Mouse (Mus musculus) kidney, embryonic 15.5 days (tissue): ENCODE data around the gene Tm6sf2. TPM values are rescaled to one million over a fixed set of nuclear protein-coding genes. Genes with fewer than 3 reads are reported as not detected.

ENCODE experiments used
- ATAC-seq: fragments of 200-750 bp; cut with Nextera tagmentation; replicated peaks from 2 replicates; pipeline ENCODE4 v1.8.0; 2017; ENCODE audit warnings: moderate TSS enrichment; ENCODE audit not compliant: low FRiP score
- H3K27ac ChIP-seq: fragments of 300-500 bp; sonication (generic); 2 replicates; pipeline ENCODE4 v1.5.1; 2015; ENCODE audit warnings: mild to moderate bottlenecking, inconsistent platforms
- H3K27me3 ChIP-seq: fragments of 300-500 bp; sonication (generic); 2 replicates; pipeline ENCODE4 v1.6.1; 2015; ENCODE audit warnings: inconsistent platforms
- H3K36me3 ChIP-seq: fragments of 300-500 bp; sonication (generic); 2 replicates; pipeline ENCODE4 v1.6.1; 2015; ENCODE audit warnings: inconsistent platforms
- H3K4me1 ChIP-seq: fragments of 300-500 bp; sonication (generic); 2 replicates; pipeline ENCODE4 v1.6.1; 2015; ENCODE audit warnings: inconsistent platforms
- H3K4me2 ChIP-seq: fragments of 300-500 bp; sonication (generic); 2 replicates; pipeline ENCODE4 v1.6.1; 2015; ENCODE audit warnings: moderate library complexity, mild to moderate bottlenecking, inconsistent platforms
- H3K4me3 ChIP-seq: fragments of 300-500 bp; sonication (generic); replicated peaks from 2 replicates; pipeline ENCODE4 v1.5.1; 2015; ENCODE audit warnings: mild to moderate bottlenecking, inconsistent platforms
- H3K9ac ChIP-seq: fragments of 300-500 bp; sonication (generic); 2 replicates; pipeline ENCODE4 v1.6.1; 2015; ENCODE audit warnings: mild to moderate bottlenecking, inconsistent platforms
- H3K9me3 ChIP-seq: fragments of 300-500 bp; sonication (generic); replicated peaks from 2 replicates; pipeline ENCODE4 v1.6.1; 2016; ENCODE audit warnings: inconsistent platforms
- WGBS: fragments of 180-500 bp; shearing (Covaris S2); methylation state at CpG from one replicate; pipeline ENCODE4 v1.1.7; 2015; ENCODE audit warnings: mixed read lengths; 5-methylcytosine and 5-hydroxymethylcytosine counted together
- polyA plus RNA-seq: library from polyadenylated mRNA; unstranded; fragments of >200 nt; fragmentation: Nextera tagmentation; extraction: Ambion mirVana; gene quantifications from 2 replicates; pipeline ENCODE4 v1.2.1, GENCODE M21; 2015

Tm6sf2 gene
- polyA plus RNA-seq, 1 experiment from 2014 or later, result 1.0 TPM

DNA sequence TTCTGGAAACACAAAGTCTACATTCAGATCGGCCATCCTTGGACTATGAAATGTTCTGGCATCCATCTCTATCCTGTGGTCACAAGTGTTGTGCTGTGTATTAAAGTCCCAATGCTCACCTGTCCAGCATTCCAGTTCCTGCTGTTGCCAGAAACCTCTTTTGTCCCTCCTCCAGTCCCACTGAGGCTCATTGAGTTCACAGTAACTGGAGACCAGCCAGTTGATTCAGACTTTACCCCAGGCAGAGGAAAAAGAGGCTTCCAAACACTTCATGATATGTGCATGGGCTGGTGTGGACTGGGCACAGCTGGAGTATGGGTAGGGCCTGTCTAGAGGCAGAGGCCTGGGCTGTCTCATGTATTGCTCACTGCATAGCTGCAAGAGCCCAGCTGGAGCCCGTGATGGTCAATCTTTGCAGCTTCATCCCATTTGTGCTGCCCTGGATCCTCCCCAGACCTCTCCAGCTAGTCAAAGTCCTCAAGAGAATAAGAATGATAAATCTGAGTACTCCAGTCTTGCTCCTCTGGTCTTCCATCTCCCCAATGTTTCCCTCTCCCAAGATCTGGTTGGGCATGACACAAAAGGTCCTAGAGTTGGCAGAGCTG is 786 bp upstream of the Tm6sf2 start:
- H3K36me3 ChIP-seq, result peaks cover 52% of the 10 kb centered on the region
- H3K27me3 ChIP-seq, result no peaks in the 10 kb centered on the region
- ATAC-seq, result no peak
- H3K9me3 ChIP-seq, result no peaks in the 10 kb centered on the region
- no peak overlapping the region for H3K9ac ChIP-seq
- no peak overlapping the region for H3K27ac ChIP-seq
- no peak overlapping the region for H3K4me2 ChIP-seq
- peaks cover 12% of the 10 kb centered on the region for H3K4me1 ChIP-seq
- WGBS, result 77% methylated on average over 2 of the region's 2 CpGs
- no peak overlapping the region for H3K4me3 ChIP-seq

DNA sequence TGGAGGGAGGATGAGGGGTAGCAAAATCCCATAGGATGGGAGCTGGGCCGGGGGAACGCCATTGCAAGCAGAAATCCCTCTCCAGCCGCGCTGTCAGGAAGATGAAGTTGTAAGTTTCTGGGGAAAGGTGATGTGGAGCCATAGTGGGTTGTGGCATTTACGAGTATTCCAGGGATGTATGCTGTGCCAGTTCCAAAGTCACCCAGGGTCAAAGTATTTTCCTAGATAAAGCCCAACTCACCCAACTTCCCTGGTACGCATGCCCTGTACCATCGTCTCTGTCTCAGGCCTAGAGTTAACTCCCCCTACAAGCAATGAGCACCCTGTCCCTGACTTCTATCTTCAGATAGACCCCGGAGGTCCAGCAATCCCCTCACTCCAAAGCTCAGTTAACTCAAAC is 396 bp downstream of the Tm6sf2 start:
- peak overlapping the region; percentile 30 for H3K4me3 ChIP-seq

DNA sequence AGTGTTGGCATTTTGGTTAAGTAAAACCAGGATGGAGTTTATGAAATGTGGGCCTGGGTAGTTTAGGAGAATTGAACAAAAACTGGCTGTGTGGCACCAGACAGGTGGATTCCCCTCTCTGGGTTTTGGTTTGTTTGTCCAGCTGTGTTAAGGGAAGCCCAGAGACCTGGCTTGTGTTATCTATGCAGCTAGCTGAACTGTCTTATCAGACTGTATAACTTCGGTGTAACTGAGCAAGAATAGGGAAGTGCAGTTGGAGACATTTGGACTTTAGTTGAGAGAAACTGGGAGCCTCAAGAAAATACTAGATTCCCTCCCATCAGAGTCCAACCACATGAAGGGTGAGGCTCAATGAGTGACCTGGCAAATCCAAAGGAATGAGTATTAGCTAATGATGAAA is 958 bp downstream of the Tm6sf2 start:
- ATAC-seq, result no peak
- no peaks in the 10 kb centered on the region for H3K27me3 ChIP-seq
- no peak overlapping the region for H3K4me2 ChIP-seq
- no peaks in the 10 kb centered on the region for H3K9me3 ChIP-seq
- peaks cover 34% of the 10 kb centered on the region for H3K36me3 ChIP-seq
- peaks cover 12% of the 10 kb centered on the region for H3K4me1 ChIP-seq
- no peak overlapping the region for H3K4me3 ChIP-seq
- H3K9ac ChIP-seq, result no peak overlapping the region
- 86% methylated on average over 1 of the region's 1 CpGs for WGBS
- no peak overlapping the region for H3K27ac ChIP-seq

More for the DNA sequence above, 396 bp downstream of the Tm6sf2 start:
- WGBS, result 57% methylated on average over 8 of the region's 8 CpGs
- peak overlapping the region; percentile 61 for H3K4me2 ChIP-seq
- no peaks in the 10 kb centered on the region for H3K9me3 ChIP-seq
- ATAC-seq, result no peak
- H3K27ac ChIP-seq, result no peak overlapping the region
- H3K36me3 ChIP-seq, result peaks cover 40% of the 10 kb centered on the region
- H3K9ac ChIP-seq, result no peak overlapping the region
- no peaks in the 10 kb centered on the region for H3K27me3 ChIP-seq
- H3K4me1 ChIP-seq, result peaks cover 12% of the 10 kb centered on the region

GRCm38 (mm10) chr8:70081976-70082375 is 9.3 kb downstream of the Tm6sf2 start:
- no peak overlapping the region for H3K4me2 ChIP-seq
- peaks cover 58% of the 10 kb centered on the region for H3K27me3 ChIP-seq
- peaks cover 24% of the 10 kb centered on the region for H3K4me1 ChIP-seq
- no peak for ATAC-seq
- 93% methylated on average over 2 of the region's 2 CpGs for WGBS
- H3K9me3 ChIP-seq, result no peaks in the 10 kb centered on the region
- no peak overlapping the region for H3K4me3 ChIP-seq
- H3K27ac ChIP-seq, result no peak overlapping the region
- H3K9ac ChIP-seq, result no peak overlapping the region
- no peaks in the 10 kb centered on the region for H3K36me3 ChIP-seq

- no peaks in the 10 kb centered on the region for H3K36me3 ChIP-seq
- peaks cover 30% of the 10 kb centered on the region for H3K4me1 ChIP-seq
- no peak within 1 kb of the TSS for H3K27ac ChIP-seq
- peak within 1 kb of the TSS; percentile 44 for H3K4me3 ChIP-seq
- peak within 1 kb of the TSS; percentile 19; the same call in 1 of the 2 replicates for H3K9ac ChIP-seq
- H3K27me3 ChIP-seq, result peaks cover 71% of the 10 kb centered on the region
- H3K9me3 ChIP-seq, result no peaks in the 10 kb centered on the region
- H3K4me2 ChIP-seq, result peak within 1 kb of the TSS; percentile 75
- ATAC-seq, result no peak
- 1% methylated on average over 26 of the region's 26 CpGs for WGBS
Measured at GRCm38 (mm10) chr8:70083285-70083684, 10.6 kb downstream of the Tm6sf2 start, which contains the start of gene Hapln4. TSS of gene Hapln4 (plus strand) at chr8:70083457.

DNA sequence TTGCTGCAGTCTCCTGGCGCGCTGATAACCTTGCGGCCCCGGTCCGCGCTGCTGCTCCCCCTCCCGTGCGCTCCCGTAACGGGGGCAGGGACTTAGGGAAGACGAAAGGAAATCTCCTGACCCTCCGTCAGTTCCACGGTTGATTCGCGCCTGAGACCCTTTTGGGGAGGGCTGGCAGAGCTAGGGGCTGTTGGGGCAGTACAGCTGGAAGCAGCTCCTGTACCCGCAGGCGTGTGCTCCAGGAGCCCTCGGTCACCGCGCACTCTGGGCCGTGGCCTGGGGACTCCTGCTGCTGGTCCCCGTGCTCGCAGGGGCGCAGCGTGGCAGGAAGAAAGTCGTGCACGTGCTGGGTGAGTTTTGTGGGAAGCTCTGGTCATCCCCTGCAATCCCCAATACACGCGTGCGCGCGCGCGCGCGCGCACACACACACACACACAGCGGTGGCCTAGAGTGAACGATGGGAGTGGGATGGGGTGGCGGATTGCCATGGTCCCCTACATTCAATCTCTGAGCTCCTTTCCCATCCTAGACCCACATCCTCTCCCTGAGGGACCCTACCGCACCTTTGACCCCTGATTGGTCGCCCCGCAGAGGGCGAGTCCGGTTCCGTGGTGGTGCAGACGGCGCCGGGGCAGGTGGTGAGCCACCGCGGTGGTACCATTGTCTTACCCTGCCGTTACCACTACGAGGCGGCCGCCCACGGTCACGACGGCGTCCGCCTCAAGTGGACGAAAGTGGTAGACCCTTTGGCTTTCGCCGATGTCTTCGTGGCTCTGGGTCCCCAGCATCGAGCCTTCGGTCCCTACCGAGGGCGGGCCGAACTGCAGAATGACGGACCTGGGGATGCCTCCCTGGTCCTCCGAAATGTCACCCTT is 11.7 kb downstream of the Tm6sf2 start:
- peak overlapping the region; percentile 44 for H3K4me3 ChIP-seq
- peaks cover 31% of the 10 kb centered on the region for H3K4me1 ChIP-seq
- peaks cover 82% of the 10 kb centered on the region for H3K27me3 ChIP-seq
- no peaks in the 10 kb centered on the region for H3K36me3 ChIP-seq
- peak overlapping the region; percentile 19; the same call in 1 of the 2 replicates for H3K9ac ChIP-seq
- 2% methylated on average over 71 of the region's 71 CpGs for WGBS
- no peak overlapping the region for H3K27ac ChIP-seq
- no peak for ATAC-seq
- H3K4me2 ChIP-seq, result peak overlapping the region; percentile 75
- no peaks in the 10 kb centered on the region for H3K9me3 ChIP-seq

GRCm38 (mm10) chr8:70086151-70086550 is 13.4 kb downstream of the Tm6sf2 start:
- no peak for ATAC-seq
- no peak overlapping the region for H3K4me3 ChIP-seq
- no peak overlapping the region for H3K4me2 ChIP-seq
- no peaks in the 10 kb centered on the region for H3K36me3 ChIP-seq
- H3K27ac ChIP-seq, result no peak overlapping the region
- H3K4me1 ChIP-seq, result peaks cover 31% of the 10 kb centered on the region
- 44% methylated on average over 1 of the region's 1 CpGs for WGBS
- peaks cover 100% of the 10 kb centered on the region for H3K27me3 ChIP-seq
- H3K9ac ChIP-seq, result no peak overlapping the region
- H3K9me3 ChIP-seq, result no peaks in the 10 kb centered on the region

- Histone ChIP-seq H3K36me3 (no peaks in the 10 kb centered on the region), H3K27me3 (peaks cover 99% of the 10 kb centered on the region), H3K4me2 (no peak overlapping the region), H3K9me3 (no peaks in the 10 kb centered on the region), H3K9ac (no peak overlapping the region), H3K4me3 (peak overlapping the region; percentile 42; the same call in 1 of the 2 replicates), H3K27ac (no peak overlapping the region), H3K4me1 (peaks cover 31% of the 10 kb centered on the region)
- WGBS, result 4% methylated on average over 7 of the region's 7 CpGs
- ATAC-seq, result no peak
Measured at GRCm38 (mm10) chr8:70087237-70087636, 14.5 kb downstream of the Tm6sf2 start.

GRCm38 (mm10) chr8:70087836-70088650 is 15.3 kb downstream of the Tm6sf2 start:
- H3K4me2 ChIP-seq, result peak overlapping the region; percentile 77
- H3K9me3 ChIP-seq, result no peaks in the 10 kb centered on the region
- H3K27me3 ChIP-seq, result peaks cover 94% of the 10 kb centered on the region
- WGBS, result 4% methylated on average over 56 of the region's 56 CpGs
- no peak overlapping the region for H3K27ac ChIP-seq
- H3K4me1 ChIP-seq, result peaks cover 29% of the 10 kb centered on the region
- ATAC-seq, result peak; percentile 73
- no peaks in the 10 kb centered on the region for H3K36me3 ChIP-seq
- H3K4me3 ChIP-seq, result peak overlapping the region; percentile 42
- H3K9ac ChIP-seq, result 0 out of 2 replicates have a peak overlapping the region, but pooled peaks have one; percentile 5

- no peak overlapping the region for H3K27ac ChIP-seq
- H3K27me3 ChIP-seq, result peaks cover 83% of the 10 kb centered on the region
- H3K9me3 ChIP-seq, result no peaks in the 10 kb centered on the region
- no peaks in the 10 kb centered on the region for H3K36me3 ChIP-seq
- H3K4me1 ChIP-seq, result peaks cover 15% of the 10 kb centered on the region
- 64% methylated on average over 9 of the region's 9 CpGs for WGBS
- H3K9ac ChIP-seq, result no peak overlapping the region
- ATAC-seq, result no peak
- no peak overlapping the region for H3K4me2 ChIP-seq
- H3K4me3 ChIP-seq, result no peak overlapping the region
Measured at GRCm38 (mm10) chr8:70089296-70089960, 16.7 kb downstream of the Tm6sf2 start.

GRCm38 (mm10) chr8:70092786-70093185 is 20.1 kb downstream of the Tm6sf2 start:
- Histone ChIP-seq H3K9ac (no peak overlapping the region), H3K9me3 (no peaks in the 10 kb centered on the region; the same call in 1 of the 2 replicates)

More at GRCm38 (mm10) chr8:70092786-70093185, 20.1 kb downstream of the Tm6sf2 start:
- WGBS, result 51% methylated on average over 8 of the region's 8 CpGs
- H3K4me3 ChIP-seq, result no peak overlapping the region
- peaks cover 49% of the 10 kb centered on the region for H3K27me3 ChIP-seq
- peaks cover 6% of the 10 kb centered on the region for H3K4me1 ChIP-seq
- no peak for ATAC-seq
- no peak overlapping the region for H3K4me2 ChIP-seq
- H3K36me3 ChIP-seq, result no peaks in the 10 kb centered on the region
- no peak overlapping the region for H3K27ac ChIP-seq
